Mouse (Mus musculus) limb, embryonic 13.5 days (tissue): ENCODE results near the gene Fanci. TPM values are rescaled to one million over a fixed set of nuclear protein-coding genes. Genes with fewer than 3 reads are reported as not detected.
A peak's percentile ranks its signal among the peaks of the same experiment; 100 is the strongest.

Experiments used
- ATAC-seq: fragments of 200-750 bp; cut with Nextera tagmentation; 2 replicates; pipeline ENCODE4 v1.8.0; 2017; ENCODE audit warnings: low read depth, moderate number of reproducible peaks, moderate TSS enrichment; ENCODE audit not compliant: low FRiP score
- H3K27ac ChIP-seq: fragments of 300-500 bp; sonication (generic); 2 replicates; pipeline ENCODE4 v1.5.1; 2015; ENCODE audit warnings: inconsistent platforms, mild to moderate bottlenecking, moderate library complexity
- H3K27me3 ChIP-seq: fragments of 300-500 bp; sonication (generic); 2 replicates; pipeline ENCODE4 v1.6.1; 2015; ENCODE audit warnings: mild to moderate bottlenecking, inconsistent platforms
- H3K36me3 ChIP-seq: fragments of 300-500 bp; sonication (generic); 2 replicates; pipeline ENCODE4 v1.6.1; 2015; ENCODE audit warnings: inconsistent platforms, mild to moderate bottlenecking, moderate library complexity
- H3K4me1 ChIP-seq: fragments of 300-500 bp; sonication (generic); 2 replicates; pipeline ENCODE4 v1.6.1; 2015; ENCODE audit warnings: inconsistent platforms
- H3K4me2 ChIP-seq: fragments of 300-500 bp; sonication (generic); replicated peaks from 2 replicates; pipeline ENCODE4 v1.6.1; 2015; ENCODE audit warnings: inconsistent platforms, mild to moderate bottlenecking, moderate library complexity
- H3K4me3 ChIP-seq: fragments of 300-500 bp; sonication (generic); 2 replicates; pipeline ENCODE4 v1.5.1; 2015; ENCODE audit warnings: moderate library complexity, mild to moderate bottlenecking, inconsistent platforms
- H3K9ac ChIP-seq: fragments of 300-500 bp; sonication (generic); 2 replicates; pipeline ENCODE4 v1.6.1; 2015; ENCODE audit warnings: mild to moderate bottlenecking, inconsistent platforms
- H3K9me3 ChIP-seq: fragments of 300-500 bp; sonication (generic); 2 replicates; pipeline ENCODE4 v1.6.1; 2016; ENCODE audit warnings: inconsistent platforms
- WGBS: fragments of 180-500 bp; shearing (Covaris S2); methylation state at CpG from one replicate; pipeline ENCODE4 v1.1.7; 2015; 5-methylcytosine and 5-hydroxymethylcytosine counted together
- polyA plus RNA-seq: library from polyadenylated mRNA; unstranded; fragments of >200 nt; fragmentation: Nextera tagmentation; extraction: Ambion mirVana; gene quantifications from 2 replicates; pipeline ENCODE4 v1.2.1, GENCODE M21; 2015

The Fanci gene
- polyA plus RNA-seq, 1 experiment from 2014 or later = 10.0 TPM

- Histone ChIP-seq H3K36me3 (peaks cover 19% of the 10 kb centered on the region), H3K27ac (peak within 1 kb of the TSS; percentile 80), H3K27me3 (peaks cover 4% of the 10 kb centered on the region; the same call in 1 of the 2 replicates), H3K4me2 (peak within 1 kb of the TSS; percentile 97), H3K4me3 (peak within 1 kb of the TSS; percentile 89), H3K9ac (peak within 1 kb of the TSS; percentile 88), H3K9me3 (no peaks in the 10 kb centered on the region), H3K4me1 (peaks cover 31% of the 10 kb centered on the region)
- WGBS = under 1% methylated on average over 62 of the region's 76 CpGs
- peak; percentile 95 for ATAC-seq
Observed at GRCm38 (mm10) chr7:79466053-79466901, 74.5 kb downstream of the Fanci start, which contains the start of gene Polg. Gene Polg, minus strand, starts transcription at chr7:79466362.

GRCm38 (mm10) chr7:79467951-79468350 lies 76.2 kb downstream of the Fanci start:
- peak overlapping the region; percentile 97 for H3K4me2 ChIP-seq
- ATAC-seq = no peak
- H3K4me3 ChIP-seq = peak overlapping the region; percentile 13
- peaks cover 31% of the 10 kb centered on the region for H3K4me1 ChIP-seq
- no peak overlapping the region for H3K9ac ChIP-seq
- WGBS = 4% methylated on average over 4 of the region's 6 CpGs
- H3K9me3 ChIP-seq = peaks cover 2% of the 10 kb centered on the region; the same call in 1 of the 2 replicates
- peaks cover 4% of the 10 kb centered on the region; the same call in 1 of the 2 replicates for H3K27me3 ChIP-seq
- peaks cover 6% of the 10 kb centered on the region; the same call in 1 of the 2 replicates for H3K36me3 ChIP-seq
- H3K27ac ChIP-seq = no peak overlapping the region

GRCm38 (mm10) chr7:79468994-79469393 lies 77.3 kb downstream of the Fanci start:
- H3K4me2 ChIP-seq = no peak overlapping the region
- H3K9me3 ChIP-seq = peaks cover 2% of the 10 kb centered on the region; the same call in 1 of the 2 replicates
- no peak overlapping the region for H3K9ac ChIP-seq
- ATAC-seq = no peak
- no peak overlapping the region for H3K4me3 ChIP-seq
- H3K27ac ChIP-seq = no peak overlapping the region
- 51% methylated on average over 8 of the region's 8 CpGs for WGBS
- peaks cover 4% of the 10 kb centered on the region; the same call in 1 of the 2 replicates for H3K27me3 ChIP-seq
- no peaks in the 10 kb centered on the region; the same call in 1 of the 2 replicates for H3K36me3 ChIP-seq
- peaks cover 26% of the 10 kb centered on the region for H3K4me1 ChIP-seq

GRCm38 (mm10) chr7:79469766-79470165 lies 78.0 kb downstream of the Fanci start:
- H3K9me3 ChIP-seq = peaks cover 2% of the 10 kb centered on the region; the same call in 1 of the 2 replicates
- H3K27me3 ChIP-seq = peaks cover 4% of the 10 kb centered on the region; the same call in 1 of the 2 replicates
- ATAC-seq = no peak
- H3K36me3 ChIP-seq = no peaks in the 10 kb centered on the region
- no peak overlapping the region for H3K9ac ChIP-seq
- WGBS = 75% methylated on average over 5 of the region's 5 CpGs
- no peak overlapping the region for H3K4me2 ChIP-seq
- H3K4me1 ChIP-seq = peaks cover 19% of the 10 kb centered on the region
- H3K4me3 ChIP-seq = no peak overlapping the region
- no peak overlapping the region for H3K27ac ChIP-seq

- Histone ChIP-seq H3K4me1 (peaks cover 12% of the 10 kb centered on the region), H3K9me3 (peaks cover 2% of the 10 kb centered on the region; the same call in 1 of the 2 replicates), H3K4me2 (no peak overlapping the region), H3K27ac (no peak overlapping the region), H3K36me3 (no peaks in the 10 kb centered on the region), H3K9ac (no peak overlapping the region), H3K4me3 (no peak overlapping the region), H3K27me3 (peaks cover 4% of the 10 kb centered on the region; the same call in 1 of the 2 replicates)
- WGBS = 58% methylated on average over 3 of the region's 3 CpGs
- no peak for ATAC-seq
Observed at GRCm38 (mm10) chr7:79470718-79471117, 79.0 kb downstream of the Fanci start.

- H3K27ac ChIP-seq = no peak overlapping the region
- H3K9me3 ChIP-seq = peaks cover 2% of the 10 kb centered on the region; the same call in 1 of the 2 replicates
- peaks cover 4% of the 10 kb centered on the region; the same call in 1 of the 2 replicates for H3K27me3 ChIP-seq
- ATAC-seq = no peak
- WGBS = 67% methylated on average over 7 of the region's 7 CpGs
- no peak overlapping the region for H3K4me2 ChIP-seq
- no peaks in the 10 kb centered on the region for H3K36me3 ChIP-seq
- no peak overlapping the region for H3K4me3 ChIP-seq
- no peak overlapping the region for H3K9ac ChIP-seq
- H3K4me1 ChIP-seq = peaks cover 12% of the 10 kb centered on the region
Observed at GRCm38 (mm10) chr7:79471436-79471835, 79.7 kb downstream of the Fanci start.

- Histone ChIP-seq H3K4me2 (no peak overlapping the region), H3K27me3 (peaks cover 4% of the 10 kb centered on the region; the same call in 1 of the 2 replicates), H3K27ac (no peak overlapping the region), H3K9ac (no peak overlapping the region), H3K4me3 (no peak overlapping the region), H3K9me3 (peaks cover 2% of the 10 kb centered on the region; the same call in 1 of the 2 replicates), H3K4me1 (peaks cover 5% of the 10 kb centered on the region), H3K36me3 (no peaks in the 10 kb centered on the region)
- ATAC-seq = no peak
- WGBS = 60% methylated on average over 2 of the region's 2 CpGs
Observed at GRCm38 (mm10) chr7:79472792-79473191, 81.1 kb downstream of the Fanci start.

GRCm38 (mm10) chr7:79473496-79474194 lies 81.9 kb downstream of the Fanci start:
- Histone ChIP-seq H3K4me2 (no peak overlapping the region), H3K27me3 (0 out of 2 replicates have a peak, but pooled peaks cover 4% of the 10 kb centered on the region), H3K4me1 (no peaks in the 10 kb centered on the region), H3K27ac (no peak overlapping the region), H3K9ac (no peak overlapping the region), H3K36me3 (no peaks in the 10 kb centered on the region), H3K4me3 (no peak overlapping the region), H3K9me3 (peaks cover 2% of the 10 kb centered on the region; the same call in 1 of the 2 replicates)
- WGBS = 88% methylated on average over 9 of the region's 9 CpGs
- ATAC-seq = no peak

- no peak overlapping the region for H3K4me2 ChIP-seq
- 71% methylated on average over 5 of the region's 5 CpGs for WGBS
- no peak overlapping the region for H3K27ac ChIP-seq
- peaks cover 2% of the 10 kb centered on the region; the same call in 1 of the 2 replicates for H3K9me3 ChIP-seq
- no peaks in the 10 kb centered on the region for H3K36me3 ChIP-seq
- no peaks in the 10 kb centered on the region for H3K27me3 ChIP-seq
- no peak for ATAC-seq
- H3K4me3 ChIP-seq = no peak overlapping the region
- no peak overlapping the region for H3K9ac ChIP-seq
- H3K4me1 ChIP-seq = no peaks in the 10 kb centered on the region
Observed at GRCm38 (mm10) chr7:79474831-79475399, 83.2 kb downstream of the Fanci start.

GRCm38 (mm10) chr7:79486528-79486927 lies 94.8 kb downstream of the Fanci start:
- no peak for ATAC-seq
- Histone ChIP-seq H3K4me1 (no peaks in the 10 kb centered on the region), H3K9ac (no peak overlapping the region), H3K36me3 (no peaks in the 10 kb centered on the region), H3K4me2 (no peak overlapping the region), H3K9me3 (no peaks in the 10 kb centered on the region), H3K27me3 (peaks cover 14% of the 10 kb centered on the region), H3K27ac (no peak overlapping the region), H3K4me3 (no peak overlapping the region)
- WGBS = 67% methylated on average over 10 of the region's 10 CpGs

GRCm38 (mm10) chr7:79493915-79494314 lies 102.2 kb downstream of the Fanci start:
- H3K9ac ChIP-seq = no peak overlapping the region
- no peak overlapping the region for H3K27ac ChIP-seq
- no peak overlapping the region for H3K4me2 ChIP-seq
- H3K9me3 ChIP-seq = no peaks in the 10 kb centered on the region
- H3K36me3 ChIP-seq = no peaks in the 10 kb centered on the region
- peaks cover 72% of the 10 kb centered on the region for H3K27me3 ChIP-seq
- 9% methylated on average over 8 of the region's 8 CpGs for WGBS
- no peak overlapping the region for H3K4me3 ChIP-seq
- H3K4me1 ChIP-seq = no peaks in the 10 kb centered on the region
- ATAC-seq = no peak
